Mouse (Mus musculus) neutrophil, adult 59 days (primary cell): ENCODE results near the gene Ccr10. TPM values are rescaled to one million over a fixed set of nuclear protein-coding genes. Genes with fewer than 3 reads are reported as not detected.

Experiments used
- total RNA-seq, 2 experiments: library from RNA; stranded (reverse); gene quantifications; 1 replicate in 1 of 2; 2 replicates in 1 of 2; pipeline ENCODE4 v1.2.4; 2023

The Ccr10 gene
- total RNA-seq, result under 1 TPM; 0.33 to 0.35 TPM

GRCm38 (mm10) chr11:101174851-101175628 is at the start of gene Ccr10:
Gene Ccr10 (minus strand): TSS chr11:101175443.

DNA sequence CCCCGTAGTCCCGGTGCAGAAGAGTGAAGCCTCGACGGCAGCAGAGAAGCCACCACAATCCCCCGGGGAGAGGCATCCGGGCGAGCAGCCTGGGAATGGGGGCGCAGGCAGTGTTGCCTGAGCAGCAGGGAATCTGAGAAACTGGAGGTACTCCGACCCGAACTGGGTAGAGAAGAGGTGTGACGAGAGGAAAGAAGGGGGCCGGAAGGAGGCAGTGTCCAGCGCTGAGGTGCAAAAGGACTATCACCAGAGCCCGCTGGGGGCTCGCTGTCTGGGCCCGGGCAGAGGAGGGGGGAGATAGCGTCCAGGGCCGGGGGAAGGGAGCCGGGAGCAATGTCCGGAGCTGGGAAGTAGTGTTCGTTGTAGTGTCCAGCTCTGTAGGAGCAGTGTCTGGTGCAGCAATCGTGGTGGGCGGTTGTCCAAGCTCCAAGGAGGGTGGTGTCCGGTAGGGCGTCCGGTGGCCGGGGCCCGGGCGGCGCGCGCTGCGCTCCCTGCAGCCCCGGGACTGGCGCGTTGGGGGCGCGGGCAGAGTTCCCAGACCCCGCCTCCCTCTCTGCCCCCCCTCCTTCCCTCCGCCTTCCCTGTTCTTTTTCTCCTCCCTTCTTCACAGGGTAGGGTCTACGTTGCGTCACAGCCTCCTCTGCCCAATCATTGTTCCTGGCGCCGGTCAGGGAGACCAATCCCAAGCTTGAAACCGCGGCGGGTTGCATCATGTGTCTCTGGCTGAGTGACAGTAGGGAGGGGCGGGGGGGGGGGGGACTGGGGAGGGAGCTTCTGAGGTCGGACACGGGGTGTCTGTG is 4.2 kb downstream of the Ccr10 start, which contains the start of gene Plekhh3:
TSS of gene Plekhh3 (minus strand) at position 541 of the 800 bp plus-strand sequence.

GRCm38 (mm10) chr11:101170354-101170810 is 4.9 kb downstream of the Ccr10 start, which contains the start of gene Cntnap1:
Gene Cntnap1 (plus strand): TSS chr11:101170523.

GRCm38 (mm10) chr11:101155728-101156371 is 19.4 kb downstream of the Ccr10 start, which contains the start of gene Tubg2:
Gene Tubg2 (plus strand): TSS chr11:101155907.

Other genes starting within 250 kb of the Ccr10 start
- gene Stat3, start 235.9 kb downstream of the Ccr10 start, total RNA-seq, result 100 to 1,000 TPM; 260 to 273 TPM
- 1 to 10 TPM in 1 of 2 experiments, under 1 TPM in 1; 0.49 to 1.3 TPM for gene Cavin1, start 204.6 kb downstream of the Ccr10 start, total RNA-seq
- 100 to 1,000 TPM; 105 to 107 TPM for gene Atp6v0a1, start 166.0 kb downstream of the Ccr10 start, total RNA-seq
- gene Naglu, start 105.4 kb downstream of the Ccr10 start, total RNA-seq, result 1 to 10 TPM; 7.4 to 9.3 TPM
- gene Hsd17b1, start 97.0 kb downstream of the Ccr10 start, total RNA-seq, result under 1 TPM; 0.46 to 0.78 TPM
- 10 to 100 TPM; 11.1 to 13.6 TPM for gene Coasy, start 92.9 kb downstream of the Ccr10 start, total RNA-seq
- 10 to 100 TPM; 37.4 to 40.4 TPM for gene Mlx, start 88.2 kb downstream of the Ccr10 start, total RNA-seq
- 1 to 10 TPM; 5.2 to 5.7 TPM for gene Psmc3ip, start 80.0 kb downstream of the Ccr10 start, total RNA-seq
- 10 to 100 TPM; 29.8 to 31.7 TPM for gene Retreg3, start 55.5 kb downstream of the Ccr10 start, total RNA-seq
- gene Tubg1, start 55.5 kb downstream of the Ccr10 start, total RNA-seq, result 10 to 100 TPM; 12.9 to 17.0 TPM
- gene Tubg2, start 19.5 kb downstream of the Ccr10 start, total RNA-seq, result 1 to 10 TPM; 1.5 to 2.0 TPM
- under 1 TPM; 0.47 to 0.79 TPM for gene Cntnap1, start 4.9 kb downstream of the Ccr10 start, total RNA-seq
- gene Plekhh3, start 4.1 kb downstream of the Ccr10 start, total RNA-seq, result 1 to 10 TPM; 2.6 to 3.3 TPM
- gene Ezh1, start 51.0 kb upstream of the Ccr10 start, total RNA-seq, result 10 to 100 TPM; 46.8 to 51.8 TPM
- not detected for gene Ramp2, start 70.6 kb upstream of the Ccr10 start, total RNA-seq
- gene Vps25, start 78.3 kb upstream of the Ccr10 start, total RNA-seq, result 10 to 100 TPM; 62.8 to 67.7 TPM
- gene Wnk4, start 85.1 kb upstream of the Ccr10 start, total RNA-seq, result 1 to 10 TPM in 1 of 2 experiments, under 1 TPM in 1; 0.64 to 2.3 TPM
- 1 to 10 TPM; 1.2 to 2.1 TPM for gene Cntd1, start 103.6 kb upstream of the Ccr10 start, total RNA-seq
- gene Coa3, start 103.7 kb upstream of the Ccr10 start, total RNA-seq, result 10 to 100 TPM; 31.6 to 34.4 TPM
- 100 to 1,000 TPM; 143 to 152 TPM for gene Becn1, start 126.8 kb upstream of the Ccr10 start, total RNA-seq
- 10 to 100 TPM; 64.4 to 73.2 TPM for gene Psme3, start 140.8 kb upstream of the Ccr10 start, total RNA-seq
- 1 to 10 TPM; 3.4 TPM for gene Aoc2, start 149.6 kb upstream of the Ccr10 start, total RNA-seq
- gene Aoc3, start 155.2 kb upstream of the Ccr10 start, total RNA-seq, result not detected
- not detected for gene G6pc, start 192.1 kb upstream of the Ccr10 start, total RNA-seq
- 10 to 100 TPM; 12.1 to 15.2 TPM for gene Aarsd1, start 242.2 kb upstream of the Ccr10 start, total RNA-seq
- gene Gm27029, start 249.4 kb upstream of the Ccr10 start, total RNA-seq, result under 1 TPM; 0.47 to 0.82 TPM
- gene Rundc1, start 249.6 kb upstream of the Ccr10 start, total RNA-seq, result 1 to 10 TPM; 8.5 TPM
- gene Ptges3l, start 249.9 kb upstream of the Ccr10 start, total RNA-seq, result under 1 TPM in 1 of 2 experiments, not detected in 1; 0.64 TPM